Mouse (Mus musculus): ENCODE measurements at regions not wholly inside any gene's neighbourhood (a gene's known extent, or its start where the extent isn't known, plus 50 kb on each side); places are given as distances from the start of the nearest gene placed in this dataset.

- dilution Hi-C loops (cut with MboI; ENCODE audit: extremely low pct_ligation_motif_present, extremely low pct_unique_long_range_greater_than_20kb, low sequenced_read_pairs): no loop called here
- Histone ChIP-seq H3K4me1 (ENCODE audit: control insufficient read depth in 1 of 2, insufficient read depth in 2 of 2) (no peaks in the 10 kb centered on the region), H3K9me3 (replicated peaks; ENCODE audit: low read length) (peaks cover 3% of the 10 kb centered on the region), H3K27ac (ENCODE audit: insufficient read depth, low read depth) (no peak overlapping the region), H3K4me2 (ENCODE audit: insufficient read depth, low read depth, poor library complexity, severe bottlenecking) (no peak overlapping the region), H3K79me2 (replicated peaks; ENCODE audit: control insufficient read depth, extremely low read depth, insufficient read depth, poor library complexity, severe bottlenecking) (no peaks in the 10 kb centered on the region), H3K36me3 (replicated peaks in 1 of 2; ENCODE audit: control insufficient read depth in 1 of 2, insufficient read depth in 1 of 2, low read length in 1 of 2) (no peaks in the 10 kb centered on the region), H3K27me3 (replicated peaks) (peaks cover 88% of the 10 kb centered on the region), H3K4me3 (replicated peaks in 1 of 3; ENCODE audit: low read depth in 2 of 3, low read length in 2 of 3, poor library complexity in 1 of 3) (no peak overlapping the region), H3K9ac (ENCODE audit: insufficient read depth, low read depth) (no peak overlapping the region)
- no peak for DNase-seq (ENCODE audit: extremely low read depth)
- no peak for TF ChIP-seq USF2 (conservative IDR thresholded peaks at IDR 0.05; ENCODE audit: low read depth, low read length)
- no peak for TF ChIP-seq CHD1 (IDR thresholded peaks at IDR 0.05; ENCODE audit: low read depth, low read length)
- no peak for TF ChIP-seq ZNF384 (IDR thresholded peaks at IDR 0.05; ENCODE audit: low read depth, low read length)
- TF ChIP-seq CTCF (conservative IDR thresholded peaks at IDR 0.05 in 1 of 2, IDR thresholded peaks at IDR 0.05 in 1 of 2; ENCODE audit: low read depth in 2 of 2, low read length in 2 of 2): no peak
- no peak for TF ChIP-seq ZKSCAN1 (IDR thresholded peaks at IDR 0.05; ENCODE audit: borderline replicate concordance, low read depth, low read length)
- no peak for TF ChIP-seq PAX5 (IDR thresholded peaks at IDR 0.05; ENCODE audit: low read length)
- no peak for TF ChIP-seq EP300 (IDR thresholded peaks at IDR 0.05; ENCODE audit: low read length)
- no peak for TF ChIP-seq TBP (conservative IDR thresholded peaks at IDR 0.05; ENCODE audit: low read depth, low read length)
- no peak for TF ChIP-seq RCOR1 (conservative IDR thresholded peaks at IDR 0.05; ENCODE audit: low read depth, low read length)
- no peak for TF ChIP-seq MYC (IDR thresholded peaks at IDR 0.05; ENCODE audit: low read depth, low read length)
- TF ChIP-seq HCFC1 (IDR thresholded peaks at IDR 0.05; ENCODE audit: low read depth, low read length): no peak
- no peak for TF ChIP-seq ZMIZ1 (IDR thresholded peaks at IDR 0.05; ENCODE audit: low read depth, low read length)
- TF ChIP-seq E2F4 (IDR thresholded peaks at IDR 0.05; ENCODE audit: insufficient replicate concordance, low read depth, low read length): no peak
- TF ChIP-seq JUND (conservative IDR thresholded peaks at IDR 0.05; ENCODE audit: low read depth, low read length): no peak
- no peak for TF ChIP-seq POLR2AphosphoS2 (IDR thresholded peaks at IDR 0.05; ENCODE audit: low read depth, low read length)
- no peak for TF ChIP-seq NRF1 (IDR thresholded peaks at IDR 0.05; ENCODE audit: low read depth, low read length)
- TF ChIP-seq ELF1 (IDR thresholded peaks at IDR 0.05; ENCODE audit: low read depth, low read length): no peak
- in situ Hi-C loops (cut with MboI; ENCODE audit: low pct_ligation_motif_present, low pct_unique_long_range_greater_than_20kb, low sequenced_read_pairs): no loop called here
Measured at GRCm38 (mm10) chr11:84691410-84692148, 127.7 kb downstream of the Mrm1 start.

- peaks cover 0 to 4% of the 10 kb centered on the region in 2 experiments; a peak in 1 of 4 replicates for H3K4me1 ChIP-seq (ENCODE audit: control insufficient read depth in 1 of 2, insufficient read depth in 2 of 2)
- no peak overlapping the region for H3K9ac ChIP-seq (ENCODE audit: insufficient read depth, low read depth)
- in situ Hi-C loops (cut with MboI; ENCODE audit: low pct_ligation_motif_present, low pct_unique_long_range_greater_than_20kb, low sequenced_read_pairs) (no loop called here), dilution Hi-C loops (cut with MboI; ENCODE audit: extremely low pct_ligation_motif_present, extremely low pct_unique_long_range_greater_than_20kb, low sequenced_read_pairs) (no loop called here)
- H3K27ac ChIP-seq (ENCODE audit: insufficient read depth, low read depth): no peak overlapping the region
- TF ChIP-seq JUN (IDR thresholded peaks at IDR 0.05; ENCODE audit: insufficient read depth, low read depth, low read length) (no peak), ELF1 (IDR thresholded peaks at IDR 0.05; ENCODE audit: low read depth, low read length) (no peak), JUND (conservative IDR thresholded peaks at IDR 0.05; ENCODE audit: low read depth, low read length) (no peak), USF2 (conservative IDR thresholded peaks at IDR 0.05; ENCODE audit: low read depth, low read length) (no peak), EP300 (IDR thresholded peaks at IDR 0.05; ENCODE audit: low read length) (no peak), SMC3 (IDR thresholded peaks at IDR 0.05; ENCODE audit: low read depth, low read length) (no peak), ETS1 (conservative IDR thresholded peaks at IDR 0.05; ENCODE audit: low read depth, low read length) (no peak), SIN3A (IDR thresholded peaks at IDR 0.05; ENCODE audit: low read length) (no peak), ZMIZ1 (IDR thresholded peaks at IDR 0.05; ENCODE audit: low read depth, low read length) (no peak), MAZ (IDR thresholded peaks at IDR 0.05; ENCODE audit: low read depth, low read length) (no peak), GABPA (IDR thresholded peaks at IDR 0.05; ENCODE audit: insufficient replicate concordance, low read depth, low read length) (no peak), CHD2 (IDR thresholded peaks at IDR 0.05; ENCODE audit: low read length) (no peak), ZNF384 (IDR thresholded peaks at IDR 0.05; ENCODE audit: low read depth, low read length) (no peak), NRF1 (IDR thresholded peaks at IDR 0.05; ENCODE audit: low read depth, low read length) (no peak), RAD21 (IDR thresholded peaks at IDR 0.05; ENCODE audit: low read depth, low read length) (no peak), BHLHE40 (IDR thresholded peaks at IDR 0.05; ENCODE audit: low read depth, low read length) (no peak), TCF12 (IDR thresholded peaks at IDR 0.05; ENCODE audit: low read depth, low read length) (no peak), RCOR1 (conservative IDR thresholded peaks at IDR 0.05; ENCODE audit: low read depth, low read length) (no peak)
- H3K4me3 ChIP-seq (replicated peaks in 1 of 3; ENCODE audit: low read depth in 2 of 3, low read length in 2 of 3, poor library complexity in 1 of 3): no peak overlapping the region
- no peak overlapping the region for H3K4me2 ChIP-seq (ENCODE audit: insufficient read depth, low read depth, poor library complexity, severe bottlenecking)
- no peaks in the 10 kb centered on the region for H3K79me2 ChIP-seq (replicated peaks; ENCODE audit: control insufficient read depth, extremely low read depth, insufficient read depth, poor library complexity, severe bottlenecking)
- peaks cover 88% of the 10 kb centered on the region for H3K27me3 ChIP-seq (replicated peaks)
- no peaks in the 10 kb centered on the region for H3K36me3 ChIP-seq (replicated peaks in 1 of 2; ENCODE audit: control insufficient read depth in 1 of 2, insufficient read depth in 1 of 2, low read length in 1 of 2)
- no peak for DNase-seq (ENCODE audit: extremely low read depth)
- H3K9me3 ChIP-seq (replicated peaks; ENCODE audit: low read length): peaks cover 3% of the 10 kb centered on the region
Measured at GRCm38 (mm10) chr11:84686473-84686872, 132.8 kb downstream of the Mrm1 start.

All from CH12.LX (cell line).